Mouse (Mus musculus): ENCODE measurements around the gene Defb47.

Defb47 gene

GRCm38 (mm10) chr14:62997777-62998176, at the start of gene Defb47:
Gene Defb47 (plus strand): TSS chr14:62998077.
- 89% methylated on average over 8 of the region's 8 CpGs for WGBS

GRCm38 (mm10) chr14:62956091-62956490, 41.8 kb upstream of the Defb47 start:
- WGBS, result 88% methylated on average over 9 of the region's 9 CpGs

- WGBS, result 87% methylated on average over 4 of the region's 4 CpGs
Measured at GRCm38 (mm10) chr14:62963632-62964031, 34.2 kb upstream of the Defb47 start.

DNA sequence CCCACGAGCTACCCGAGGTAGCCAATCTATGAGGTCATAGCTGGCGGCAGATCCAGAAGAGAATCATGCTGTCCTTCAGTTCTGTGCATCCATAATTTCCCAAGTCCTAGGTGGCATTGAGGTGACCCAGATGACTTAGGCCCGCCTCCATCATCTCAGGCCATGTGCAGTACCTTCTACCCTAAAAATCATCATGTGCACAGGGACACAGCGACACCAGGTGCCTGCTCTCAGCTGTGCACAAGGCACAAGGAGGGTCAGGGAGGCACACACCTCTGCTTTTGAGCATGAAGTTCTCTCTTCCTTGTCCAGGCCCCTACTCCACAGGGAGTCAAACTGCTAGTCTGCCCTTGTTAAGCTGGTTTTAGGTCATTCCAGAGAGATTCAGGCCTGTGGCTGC, 32.5 kb upstream of the Defb47 start:
- WGBS, result 83% methylated on average over 5 of the region's 5 CpGs

DNA sequence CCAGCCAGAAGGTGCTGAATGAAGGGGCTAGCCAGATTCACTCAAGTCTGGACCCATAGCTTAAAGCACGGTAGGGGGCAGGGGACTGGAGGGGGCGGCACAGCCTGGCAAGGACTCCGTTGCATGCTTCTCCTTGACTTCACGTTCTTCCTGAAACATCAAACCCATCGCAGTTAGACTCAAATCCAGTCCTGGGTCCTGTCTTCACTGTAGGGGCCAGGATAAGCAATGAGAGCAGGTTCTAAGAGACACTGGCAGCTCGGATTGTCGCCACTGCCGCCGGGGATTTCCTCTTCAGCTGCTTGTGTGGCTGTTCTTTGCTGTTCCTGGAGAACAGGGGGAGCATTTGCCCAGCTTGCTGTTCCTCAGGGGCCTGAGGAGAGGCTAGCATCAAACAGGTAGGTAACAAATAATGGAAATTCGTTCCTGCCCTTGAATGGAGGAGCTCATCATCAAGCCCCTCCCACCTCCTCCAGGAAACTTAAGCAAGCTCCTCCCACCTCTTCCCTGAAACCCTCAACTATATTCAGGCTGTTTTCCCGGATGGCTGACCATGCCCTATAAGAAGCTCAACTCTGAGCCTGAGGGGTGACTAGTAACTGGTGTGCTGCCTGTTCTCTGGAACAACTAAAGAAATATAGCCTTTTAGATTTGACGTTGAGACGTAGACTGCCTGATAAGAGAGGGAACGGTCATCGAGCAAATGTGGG, 31.9 kb upstream of the Defb47 start:
- 22% methylated on average over 15 of the region's 15 CpGs for WGBS

DNA sequence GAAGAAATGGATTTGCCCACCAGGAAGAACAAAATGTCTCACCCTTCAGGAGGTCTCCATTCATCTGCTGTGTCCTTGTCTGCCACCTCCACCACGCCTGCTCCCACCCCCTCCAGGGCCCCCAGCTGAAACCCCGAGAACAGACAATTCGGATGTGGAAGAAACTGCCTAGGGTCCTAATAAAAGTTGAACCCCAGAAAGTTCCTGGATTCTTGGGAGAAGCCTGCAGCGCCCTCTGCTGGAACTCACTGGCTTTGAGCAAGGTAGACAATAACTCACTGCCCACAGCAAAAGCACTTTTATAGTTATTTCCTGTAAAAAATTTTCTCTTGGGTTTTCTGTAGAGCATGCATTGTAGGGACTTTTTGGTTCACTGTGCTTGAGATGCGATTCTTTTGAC, 22.8 kb upstream of the Defb47 start:
- WGBS, result 13% methylated on average over 5 of the region's 5 CpGs

DNA sequence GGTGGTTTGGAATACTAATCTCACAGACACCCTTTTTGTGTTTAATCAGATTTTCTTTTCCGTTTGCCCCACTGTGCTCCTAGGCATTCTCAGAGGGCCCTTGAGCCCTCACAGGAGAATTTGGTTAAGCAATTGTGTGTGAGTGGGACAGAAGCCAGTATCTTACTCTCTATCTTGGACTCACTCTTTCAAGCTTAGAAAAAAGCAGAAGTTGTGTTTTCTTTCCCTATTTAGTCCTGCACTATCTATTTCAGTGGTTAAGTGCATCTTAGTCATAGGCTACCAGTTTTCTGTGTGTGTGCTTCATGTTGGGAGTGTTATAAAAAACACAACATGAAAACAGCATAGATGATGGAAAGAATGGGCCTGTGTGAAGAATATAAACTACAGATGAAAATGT, 18.1 kb upstream of the Defb47 start:
- 46% methylated on average over 1 of the region's 1 CpGs for WGBS

DNA sequence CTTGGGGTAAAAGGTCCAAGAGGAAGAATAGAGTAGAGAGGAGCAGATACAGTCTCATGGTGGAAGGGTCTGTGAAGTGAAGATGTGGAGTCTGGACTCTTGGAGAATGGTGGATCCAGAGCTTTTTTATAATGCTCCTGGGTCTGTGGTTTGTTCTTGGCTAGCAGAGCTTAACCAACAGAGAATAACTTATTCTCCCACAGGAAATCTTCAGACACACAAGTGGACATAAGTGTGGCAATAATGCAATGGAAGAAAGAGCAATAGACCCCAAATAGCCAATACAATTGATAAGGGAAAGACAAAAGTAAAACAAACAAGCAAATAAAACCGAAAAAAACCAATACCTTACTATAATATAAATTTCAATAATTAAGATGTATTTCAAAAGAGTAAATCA, 13.5 kb upstream of the Defb47 start, which contains the start of gene Defb48:
Gene Defb48, minus strand, starts transcription at position 101 of the 400 bp plus-strand sequence.
- 74% methylated on average over 1 of the region's 1 CpGs for WGBS

DNA sequence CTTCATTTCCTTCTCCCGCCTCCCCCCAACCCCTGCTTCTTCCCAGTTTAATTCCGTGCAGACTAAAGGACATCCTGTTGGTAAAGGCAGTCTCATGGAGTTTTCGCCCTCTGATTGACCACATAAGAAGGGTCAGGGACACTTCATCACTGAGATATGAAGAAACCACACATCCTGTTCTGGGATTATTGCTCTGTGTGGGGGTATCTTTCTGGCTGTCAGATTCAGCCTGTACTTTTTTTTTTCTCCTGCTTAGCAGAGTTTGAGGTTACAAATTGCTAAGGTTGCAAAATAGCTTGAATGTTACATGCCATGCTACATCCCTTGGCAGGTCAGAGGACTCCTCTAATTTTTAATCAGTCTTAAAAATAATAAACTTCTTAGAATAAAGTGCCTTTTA, 6.6 kb upstream of the Defb47 start:
- 80% methylated on average over 3 of the region's 3 CpGs for WGBS

DNA sequence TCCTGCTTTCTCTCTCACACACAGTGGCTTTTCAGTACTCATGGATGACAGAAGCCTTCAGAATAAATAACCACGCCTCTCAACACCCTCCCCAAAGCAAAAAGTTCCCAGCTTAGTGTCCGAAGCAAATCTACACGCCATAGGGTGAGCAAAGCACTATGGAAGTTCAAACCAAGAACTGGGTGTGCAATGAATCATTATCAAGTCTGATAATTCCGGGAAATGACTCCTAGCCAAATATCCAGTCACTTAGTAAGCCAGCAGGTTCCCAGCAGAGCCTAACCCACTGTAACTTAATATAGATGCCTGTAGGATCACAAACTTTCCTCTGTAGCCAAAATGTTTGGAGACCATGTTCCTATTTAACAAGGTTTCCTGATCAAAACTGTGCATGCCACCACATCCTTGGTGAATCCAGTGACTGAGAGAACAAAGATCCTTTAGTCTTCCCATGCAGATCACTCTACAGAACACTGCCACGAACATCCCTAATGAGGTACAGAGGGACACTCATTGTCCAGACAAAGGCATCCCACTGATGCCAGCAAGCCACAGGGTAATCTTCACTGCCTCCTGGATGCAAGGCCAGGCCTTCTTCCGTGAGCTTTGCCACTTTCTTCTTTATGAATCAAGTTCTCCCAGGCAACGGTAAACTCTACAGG, 5.9 kb upstream of the Defb47 start:
- 78% methylated on average over 7 of the region's 7 CpGs for WGBS

- WGBS, result 95% methylated on average over 4 of the region's 4 CpGs
Measured at GRCm38 (mm10) chr14:62998977-62999376, 1.1 kb downstream of the Defb47 start.

GRCm38 (mm10) chr14:63002588-63002987, 4.7 kb downstream of the Defb47 start:
- 43% methylated on average over 2 of the region's 2 CpGs for WGBS

GRCm38 (mm10) chr14:63011471-63011870, 13.6 kb downstream of the Defb47 start, which contains the start of gene Defb43:
Gene Defb43 (plus strand): TSS chr14:63011771.
- WGBS, result 97% methylated on average over 5 of the region's 5 CpGs

DNA sequence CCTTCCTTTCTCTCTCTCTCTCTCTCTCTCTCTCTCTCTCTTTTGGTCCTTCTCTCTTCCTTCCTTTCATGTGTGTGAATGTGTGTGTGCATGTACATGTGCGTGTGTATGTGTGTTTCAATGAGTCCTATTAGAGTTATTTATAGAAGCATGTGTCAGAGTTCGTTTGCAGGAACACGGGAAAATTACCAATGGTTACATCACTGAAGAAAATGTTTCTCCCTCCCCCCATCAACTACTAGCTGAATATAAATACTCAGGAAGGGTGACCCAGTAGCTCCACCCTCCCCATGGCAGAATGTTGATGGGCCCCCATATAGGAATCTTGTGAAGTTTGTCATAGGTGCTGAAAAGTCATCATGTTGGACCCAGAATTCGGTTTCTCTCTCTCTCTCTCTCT, 15.2 kb downstream of the Defb47 start:
- 70% methylated on average over 4 of the region's 4 CpGs for WGBS

DNA sequence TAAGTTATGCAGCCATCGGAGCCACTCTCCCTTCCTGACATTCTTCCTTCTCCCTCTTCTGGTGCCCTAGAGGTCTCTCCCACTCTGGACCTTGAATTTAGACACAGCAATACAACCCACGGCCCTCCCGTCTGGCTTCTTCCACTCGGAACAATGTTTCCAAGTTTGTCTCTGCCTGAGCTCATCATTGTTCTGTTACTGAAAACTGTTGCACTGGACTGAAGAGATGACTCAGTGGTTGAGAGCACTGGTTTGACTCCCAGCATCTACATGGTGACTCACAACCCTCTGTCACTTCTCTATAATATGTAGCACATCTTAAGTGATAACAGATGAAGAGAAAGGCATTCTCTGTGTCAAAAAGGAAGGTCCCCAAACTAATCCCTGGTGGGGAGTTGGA, 16.8 kb downstream of the Defb47 start:
- 52% methylated on average over 4 of the region's 4 CpGs for WGBS

DNA sequence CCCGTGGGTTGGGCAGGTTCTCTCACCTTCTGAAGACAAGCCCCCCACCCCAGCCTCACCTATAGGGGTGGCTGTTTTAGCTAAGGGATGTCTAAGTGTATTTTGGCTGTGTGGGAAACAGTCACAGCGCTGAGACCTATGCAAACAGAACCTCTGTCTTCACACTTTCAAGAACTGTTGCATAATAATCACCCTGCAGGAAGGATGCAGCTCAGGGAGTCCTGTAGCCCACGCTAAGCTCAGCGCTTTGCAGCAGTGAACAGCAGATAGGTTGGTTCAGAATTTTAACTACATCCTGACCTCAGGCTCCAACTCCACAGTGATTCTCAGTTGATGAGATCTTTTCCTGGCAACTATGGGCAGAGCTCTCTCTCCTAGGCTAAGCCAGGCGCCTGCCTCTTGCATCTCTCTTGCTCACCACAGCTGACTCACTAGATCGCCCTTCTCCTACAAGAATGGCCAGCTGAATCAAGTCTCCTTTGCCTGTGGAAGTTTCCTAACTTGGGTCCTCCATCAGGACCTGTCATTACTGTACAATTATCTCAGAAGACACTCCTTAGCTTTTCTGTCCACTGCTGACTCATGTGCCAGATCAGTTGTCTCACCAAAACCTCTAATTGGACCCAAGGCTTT, 22.8 kb downstream of the Defb47 start:
- 45% methylated on average over 6 of the region's 6 CpGs for WGBS

DNA sequence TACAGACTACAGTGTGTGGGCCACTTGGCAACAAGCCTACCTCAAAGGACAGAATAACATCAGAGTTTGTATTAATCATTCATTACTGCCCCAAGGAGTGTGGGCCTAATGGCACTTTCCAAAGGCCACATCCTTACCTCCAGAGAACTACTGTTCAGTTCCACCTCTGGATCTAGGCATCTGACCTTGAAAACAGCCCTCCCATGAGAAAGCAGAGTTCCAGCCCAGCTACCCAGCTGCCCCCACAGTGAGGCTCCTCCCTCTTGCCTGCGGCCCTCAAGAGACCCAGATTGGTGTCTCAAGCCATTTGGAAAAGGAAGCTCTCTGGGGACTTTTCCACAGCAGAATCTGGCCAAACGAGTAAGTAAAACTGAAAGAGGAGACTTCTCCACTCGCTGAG, 48.8 kb downstream of the Defb47 start, which contains the start of gene Defb42:
Gene Defb42, plus strand, starts transcription at position 301 of the 400 bp plus-strand sequence.
- 83% methylated on average over 3 of the region's 3 CpGs for WGBS

DNA sequence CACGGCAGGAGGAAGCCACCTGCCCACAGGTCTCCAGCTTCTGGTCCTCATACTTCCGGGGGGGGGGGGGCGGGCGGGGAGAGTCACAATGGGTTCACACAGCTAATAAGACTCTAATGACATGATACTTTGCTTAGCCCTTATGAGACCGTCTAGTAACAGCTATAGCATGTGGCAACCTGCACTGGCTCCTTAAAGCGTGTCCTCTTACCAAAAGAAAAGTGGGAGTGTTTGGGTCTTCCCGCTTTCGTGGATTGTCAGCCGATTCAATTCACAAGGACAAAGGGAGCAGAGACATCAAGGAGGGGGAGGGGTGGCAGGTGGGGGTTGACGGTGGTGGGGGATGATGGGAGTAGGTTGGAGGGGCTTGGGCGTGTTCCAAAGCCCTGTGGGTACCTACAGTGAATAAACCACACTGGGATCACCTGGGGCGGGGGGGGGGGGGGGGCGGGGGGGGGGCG, 52.1 kb downstream of the Defb47 start, which contains the start of gene Defb30:
Gene Defb30, minus strand, starts transcription at position 51 of the 461 bp plus-strand sequence.
- whole genome bisulfite sequencing, result 67% methylated on average over 14 of the region's 14 CpGs

All from cerebral cortex, adult 2 months (tissue).